Mouse (Mus musculus): ENCODE results near the gene Catsperd.

- TF ChIP-seq CTCF (IDR thresholded peaks at IDR 0.05; ENCODE audit: extremely low read depth, insufficient read length, insufficient replicate concordance, low read depth, low read length) = no peak
- TF ChIP-seq POLR2A (IDR thresholded peaks at IDR 0.05; ENCODE audit: low read depth, low read length) = no peak
Observed at GRCm38 (mm10) chr17:56616725-56617124, 11.2 kb upstream of the Catsperd start.
